Mouse (Mus musculus): ENCODE data around the gene Ccr8.
"Not testable (repeated sequence)": the region's sequence is repeated elsewhere in the genome, so short reads cannot be mapped to it uniquely, and the experiment has no call there.

The Ccr8 gene

GRCm38 (mm10) chr9:120093701-120094100, 1.8 kb downstream of the Ccr8 start:
- DNase-seq, result no peak

- DNase-seq, result no peak
Measured at GRCm38 (mm10) chr9:120095886-120096285, 4.0 kb downstream of the Ccr8 start.

GRCm38 (mm10) chr9:120098682-120099081, 6.8 kb downstream of the Ccr8 start:
- peak; percentile 59 for DNase-seq

- no peak for DNase-seq
Measured at GRCm38 (mm10) chr9:120099304-120099703, 7.4 kb downstream of the Ccr8 start.

- DNase-seq, result no peak
Measured at GRCm38 (mm10) chr9:120101165-120101564, 9.3 kb downstream of the Ccr8 start.

- not testable (repeated sequence) for DNase-seq
Measured at GRCm38 (mm10) chr9:120108953-120109352, 17.0 kb downstream of the Ccr8 start.

- peak; percentile 96 for DNase-seq
Measured at GRCm38 (mm10) chr9:120110211-120111018, 18.5 kb downstream of the Ccr8 start, which contains the start of gene Slc25a38. Gene Slc25a38, plus strand, starts transcription at chr9:120110374.

GRCm38 (mm10) chr9:120111156-120111945, 19.4 kb downstream of the Ccr8 start:
- DNase-seq, result no peak

GRCm38 (mm10) chr9:120112472-120112871, 20.6 kb downstream of the Ccr8 start:
- no peak for DNase-seq

GRCm38 (mm10) chr9:120113456-120113855, 21.5 kb downstream of the Ccr8 start:
- no peak for DNase-seq

GRCm38 (mm10) chr9:120114051-120114788, 22.3 kb downstream of the Ccr8 start:
- DNase-seq, result no peak

GRCm38 (mm10) chr9:120114789-120115151, 22.9 kb downstream of the Ccr8 start:
- DNase-seq, result no peak

GRCm38 (mm10) chr9:120115580-120115979, 23.7 kb downstream of the Ccr8 start:
- DNase-seq, result no peak

GRCm38 (mm10) chr9:120116184-120116624, 24.3 kb downstream of the Ccr8 start:
- DNase-seq, result no peak

GRCm38 (mm10) chr9:120118212-120118611, 26.3 kb downstream of the Ccr8 start:
- DNase-seq, result no peak

- no peak for DNase-seq
Measured at GRCm38 (mm10) chr9:120120503-120120902, 28.6 kb downstream of the Ccr8 start.

- DNase-seq, result no peak
Measured at GRCm38 (mm10) chr9:120126868-120127267, 35.0 kb downstream of the Ccr8 start.

GRCm38 (mm10) chr9:120127538-120128251, 35.8 kb downstream of the Ccr8 start, which contains the start of gene Rpsa:
Gene Rpsa, plus strand, starts transcription at chr9:120127689.
- peak; percentile 98 for DNase-seq

GRCm38 (mm10) chr9:120129276-120129675, 37.4 kb downstream of the Ccr8 start:
- DNase-seq, result no peak

- no peak for DNase-seq
Measured at GRCm38 (mm10) chr9:120131784-120132288, 39.9 kb downstream of the Ccr8 start.

- no peak for DNase-seq
Measured at GRCm38 (mm10) chr9:120132980-120133754, 41.3 kb downstream of the Ccr8 start.
